Mouse (Mus musculus): ENCODE data around the gene Cers1.

Gene Cers1

GRCm38 (mm10) chr8:70316511-70317504, 1.2 kb downstream of the Cers1 start:
- no peak for DNase-seq

GRCm38 (mm10) chr8:70317872-70318271, 2.3 kb downstream of the Cers1 start:
- no peak for DNase-seq

- DNase-seq = no peak
Measured at GRCm38 (mm10) chr8:70323716-70324115, 8.1 kb downstream of the Cers1 start.

GRCm38 (mm10) chr8:70327512-70327911, 11.9 kb downstream of the Cers1 start:
- DNase-seq = no peak

- DNase-seq = no peak
Measured at GRCm38 (mm10) chr8:70329124-70329834, 13.7 kb downstream of the Cers1 start, which contains the start of gene Gdf1. Gene Gdf1, plus strand, starts transcription at chr8:70329817.

- no peak for DNase-seq
Measured at GRCm38 (mm10) chr8:70329835-70330740, 14.5 kb downstream of the Cers1 start.

GRCm38 (mm10) chr8:70330741-70331364, 15.3 kb downstream of the Cers1 start:
- no peak for DNase-seq

GRCm38 (mm10) chr8:70331526-70331925, 16.0 kb downstream of the Cers1 start:
- no peak for DNase-seq

- DNase-seq = peak in 1 of 2 experiments; percentile 35
Measured at GRCm38 (mm10) chr8:70332070-70332877, 16.7 kb downstream of the Cers1 start.

GRCm38 (mm10) chr8:70332878-70333202, 17.3 kb downstream of the Cers1 start:
- no peak for DNase-seq

GRCm38 (mm10) chr8:70338931-70339330, 23.4 kb downstream of the Cers1 start:
- DNase-seq = no peak

GRCm38 (mm10) chr8:70340659-70341058, 25.1 kb downstream of the Cers1 start:
- DNase-seq = no peak

- DNase-seq = no peak
Measured at GRCm38 (mm10) chr8:70342007-70342406, 26.4 kb downstream of the Cers1 start.

- no peak for DNase-seq
Measured at GRCm38 (mm10) chr8:70343076-70343475, 27.5 kb downstream of the Cers1 start.

GRCm38 (mm10) chr8:70343696-70344095, 28.1 kb downstream of the Cers1 start:
- peak in 1 of 2 experiments; percentile 42 for DNase-seq

GRCm38 (mm10) chr8:70344279-70344678, 28.7 kb downstream of the Cers1 start:
- no peak for DNase-seq

GRCm38 (mm10) chr8:70347443-70347842, 31.9 kb downstream of the Cers1 start:
- no peak for DNase-seq

- DNase-seq = peak; percentile 55 to 63
Measured at GRCm38 (mm10) chr8:70347860-70348420, 32.4 kb downstream of the Cers1 start.

- no peak for DNase-seq
Measured at GRCm38 (mm10) chr8:70351035-70351999, 35.7 kb downstream of the Cers1 start.

- DNase-seq = no peak
Measured at GRCm38 (mm10) chr8:70352000-70352384, 36.4 kb downstream of the Cers1 start.

Measured in kidney, adult 8-10 months (tissue).